Mouse (Mus musculus) ovary, postnatal 14 days (tissue): Measurements from ENCODE around the gene Ccs.
"Not testable (repeated sequence)": the region's sequence is repeated elsewhere in the genome, so short reads cannot be mapped to it uniquely, and the experiment has no call there.

ENCODE experiments used
- DNase-seq: peaks from one replicate; pipeline ENCODE4 v3.0.0; 2022; ENCODE audit warnings: low spot score

The Ccs gene

DNA sequence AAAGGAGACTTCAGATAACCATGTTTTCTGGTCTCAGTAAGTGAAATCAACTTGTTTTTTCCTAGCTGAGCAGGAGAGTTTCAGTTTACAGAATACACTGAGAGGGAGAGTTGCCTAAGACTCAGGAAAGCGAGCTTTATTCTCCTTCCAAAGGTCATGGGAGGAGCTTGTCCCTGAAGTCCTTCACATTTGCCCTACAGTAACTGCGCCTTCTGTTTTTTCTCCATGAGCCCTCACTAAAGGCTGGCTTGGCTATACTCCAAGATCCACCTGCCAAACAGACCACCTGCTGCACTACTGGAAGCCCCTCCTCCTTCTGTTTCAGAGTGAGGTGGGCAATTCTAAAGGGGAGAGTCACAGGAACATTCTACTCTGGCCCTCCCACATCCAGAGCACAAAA, 3.0 kb downstream of the Ccs start:
- no peak for DNase-seq

DNA sequence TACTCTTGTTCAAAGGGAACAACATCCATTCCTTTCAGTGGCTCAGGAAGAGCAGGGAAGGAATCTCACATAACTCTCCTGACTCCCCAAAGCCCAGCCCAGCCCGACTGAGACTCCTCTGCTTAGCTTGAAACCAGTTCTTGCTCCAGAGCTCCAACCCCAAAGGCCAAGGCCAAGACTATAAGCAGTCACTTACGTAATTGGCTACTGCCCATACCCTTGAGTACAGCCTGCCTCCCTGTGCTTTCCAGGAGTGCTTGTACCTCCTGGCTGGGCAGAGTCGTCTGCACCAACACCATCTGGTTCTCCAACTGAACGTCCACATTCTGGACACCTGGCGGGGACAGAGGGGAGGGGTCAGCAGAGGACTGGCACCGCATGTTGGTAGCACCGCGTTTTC, 5.2 kb downstream of the Ccs start:
- DNase-seq, result no peak

DNA sequence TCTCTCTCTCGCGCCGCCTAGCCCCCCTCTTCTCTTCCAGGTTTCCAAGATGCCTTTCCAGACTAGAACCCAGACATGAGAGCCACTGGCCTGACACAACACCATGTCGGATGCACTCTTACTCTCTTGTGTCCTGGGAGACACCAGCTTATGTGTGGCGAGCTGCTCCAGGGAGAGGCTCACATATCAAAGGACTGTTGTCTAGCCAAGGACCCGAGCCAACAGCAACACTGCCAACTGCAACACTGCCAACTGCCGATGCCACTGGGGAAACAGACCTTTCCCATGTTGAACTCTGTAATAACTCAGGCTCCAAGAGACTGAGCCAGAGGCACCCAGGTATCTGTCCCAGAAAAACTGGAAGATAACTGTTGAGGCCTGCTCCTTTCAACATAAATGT, 10.0 kb downstream of the Ccs start:
- peak; percentile 56 for DNase-seq

DNA sequence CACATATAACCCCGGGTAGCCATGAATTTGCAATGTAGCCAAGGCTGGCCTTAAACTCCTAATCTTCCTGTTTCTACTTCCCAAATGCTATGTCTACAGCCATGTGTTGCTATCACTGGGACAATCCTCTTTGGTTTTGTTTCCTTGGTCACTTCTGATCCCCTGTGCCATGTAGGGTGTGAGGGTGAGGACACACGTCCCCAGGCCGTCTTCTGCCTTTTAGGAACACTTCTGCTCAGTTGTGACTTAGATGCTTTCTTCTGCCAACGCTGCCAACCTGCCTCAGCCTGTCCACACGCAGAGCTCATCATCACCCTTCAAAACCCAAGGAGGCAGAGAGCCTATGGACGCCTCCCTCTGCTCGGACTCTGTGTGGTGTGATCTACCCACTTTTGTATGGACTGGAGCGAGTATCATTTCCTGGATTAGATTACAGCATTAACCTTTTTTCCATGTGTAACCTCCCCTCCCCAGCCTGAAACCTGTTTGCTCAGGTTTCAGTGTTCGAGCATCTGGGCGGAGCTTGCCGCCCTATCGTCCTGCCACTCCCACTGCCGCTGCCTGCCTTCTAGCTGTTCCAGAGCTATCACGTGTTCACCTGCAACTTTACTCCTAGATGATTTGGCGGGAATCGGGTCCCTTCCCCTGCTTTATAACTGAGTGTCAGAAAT, 10.6 kb downstream of the Ccs start:
- DNase-seq, result no peak

DNA sequence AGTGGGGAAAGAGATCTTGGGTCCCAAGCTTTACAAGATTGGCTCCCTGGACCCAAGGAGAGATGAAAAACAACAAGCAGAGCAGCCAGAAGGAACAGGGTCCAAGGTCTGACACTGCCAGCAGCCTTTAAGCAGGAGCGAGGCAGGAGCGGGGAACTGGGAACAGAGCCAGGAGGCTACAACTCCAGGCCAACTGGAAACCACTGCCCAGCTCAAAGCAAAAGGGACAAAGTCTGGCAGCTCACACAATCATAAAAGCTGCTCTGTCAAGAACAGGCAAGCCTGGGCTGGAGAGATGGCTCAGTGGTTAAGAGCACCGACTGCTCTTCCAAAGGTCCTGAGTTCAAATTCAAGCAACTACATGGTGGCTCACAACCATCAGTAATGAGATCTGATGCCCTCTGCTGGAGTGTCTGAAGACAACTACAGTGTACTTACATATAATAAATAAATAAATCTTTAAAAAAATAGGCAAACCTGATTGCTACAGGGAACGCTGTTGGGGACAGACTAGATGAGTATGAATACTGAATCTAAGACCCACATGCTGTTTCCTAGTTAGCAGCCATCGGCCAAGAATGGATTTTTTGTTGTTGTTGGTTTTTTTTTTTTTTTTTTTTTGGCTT, 18.3 kb downstream of the Ccs start:
- peak; percentile 76 for DNase-seq

DNA sequence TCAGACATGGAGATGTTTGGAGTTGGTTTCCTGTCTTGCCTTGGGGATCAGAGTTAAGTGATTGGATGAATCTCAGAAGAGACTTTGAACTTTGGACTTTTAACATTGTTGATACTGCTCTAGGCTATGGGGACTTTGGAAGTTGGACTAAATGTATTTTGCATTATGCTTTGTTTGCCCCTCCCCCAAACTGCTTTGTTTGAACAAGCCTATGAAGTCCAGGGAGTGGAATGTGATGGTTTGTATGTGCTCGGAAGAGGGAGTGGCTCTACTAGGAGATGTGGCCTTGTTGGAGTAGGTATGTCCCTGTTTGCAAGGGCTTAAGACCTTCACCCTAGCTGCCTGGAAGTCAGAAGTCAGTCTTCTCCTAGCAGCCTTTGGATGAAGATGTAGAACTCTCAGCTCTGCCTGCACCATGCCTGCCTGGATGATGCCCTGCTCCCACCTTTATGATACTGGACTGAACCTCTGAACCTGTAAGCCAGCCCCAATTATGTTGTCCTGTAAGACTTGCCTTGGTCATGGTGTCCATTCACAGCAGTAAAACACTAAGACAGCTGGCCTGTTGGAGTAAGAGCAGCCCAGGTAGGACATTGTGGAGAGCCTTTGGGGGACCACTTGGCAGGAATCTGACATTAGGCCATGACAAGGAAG, 21.8 kb downstream of the Ccs start:
- DNase-seq, result no peak

DNA sequence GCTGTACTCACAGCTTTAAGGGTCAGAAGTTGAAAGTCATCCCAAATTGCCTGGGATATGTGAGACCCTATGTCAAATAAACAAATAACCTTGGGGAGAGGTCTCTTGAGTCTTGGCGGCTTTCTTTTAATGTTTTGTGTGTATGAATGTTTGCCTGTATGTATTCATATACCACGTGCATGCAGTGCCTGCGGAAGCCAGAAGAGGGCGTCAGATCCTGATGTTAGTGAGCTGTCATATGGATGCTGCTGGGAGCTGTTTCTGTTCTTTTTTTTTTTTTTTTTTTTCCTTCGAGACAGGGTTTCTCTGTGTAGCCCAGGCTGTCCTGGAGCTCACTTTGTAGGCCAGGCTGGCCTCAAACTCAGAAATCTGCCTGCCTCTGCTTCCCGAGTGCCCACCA, 26.1 kb downstream of the Ccs start:
- peak; percentile 15 for DNase-seq

DNA sequence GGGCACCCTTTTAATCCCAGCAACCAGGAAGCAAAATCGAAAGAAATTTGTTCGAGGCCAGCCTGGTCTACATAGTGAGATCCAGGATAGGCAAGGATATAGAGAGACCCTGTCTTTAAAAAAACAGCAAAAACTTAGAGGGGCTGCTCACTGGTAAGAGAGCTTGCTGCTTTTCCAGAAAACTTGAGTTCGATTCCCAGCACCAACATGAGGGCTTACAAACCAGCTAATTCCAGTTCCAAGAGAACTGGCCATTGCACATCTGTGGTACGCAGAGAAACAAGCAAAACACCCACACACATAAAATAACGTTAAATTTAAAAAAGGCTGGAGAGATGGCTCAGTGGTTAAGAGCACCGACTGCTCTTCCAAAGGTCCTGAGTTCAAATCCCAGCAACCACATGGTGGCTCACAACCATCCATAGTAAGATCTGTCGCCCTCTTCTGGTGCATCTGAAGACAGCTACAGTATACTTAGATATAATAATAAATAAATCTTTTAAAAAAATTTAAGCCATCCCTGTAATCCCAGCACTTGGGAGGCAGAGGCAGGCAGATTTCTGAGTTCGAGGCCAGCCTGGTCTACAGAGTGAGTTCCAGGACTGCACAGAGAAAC, 26.7 kb downstream of the Ccs start:
- DNase-seq, result not testable (repeated sequence)

DNA sequence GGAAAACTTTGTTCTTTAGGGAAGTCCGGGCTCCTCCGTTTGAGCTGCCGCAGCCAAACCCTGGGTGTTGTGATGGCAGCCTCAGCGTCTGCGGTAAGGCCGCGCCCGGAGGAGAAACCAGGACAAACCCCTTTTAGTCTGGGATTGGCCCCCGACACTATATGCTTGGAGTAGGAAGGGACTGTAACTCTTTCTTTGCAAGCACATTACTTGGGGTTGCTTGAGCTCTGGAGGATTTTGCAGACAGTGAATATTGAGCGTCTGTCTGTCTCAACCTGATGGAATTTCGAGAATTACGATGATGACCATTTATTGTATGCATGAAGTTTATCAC, 27.3 kb downstream of the Ccs start:
- no peak for DNase-seq

DNA sequence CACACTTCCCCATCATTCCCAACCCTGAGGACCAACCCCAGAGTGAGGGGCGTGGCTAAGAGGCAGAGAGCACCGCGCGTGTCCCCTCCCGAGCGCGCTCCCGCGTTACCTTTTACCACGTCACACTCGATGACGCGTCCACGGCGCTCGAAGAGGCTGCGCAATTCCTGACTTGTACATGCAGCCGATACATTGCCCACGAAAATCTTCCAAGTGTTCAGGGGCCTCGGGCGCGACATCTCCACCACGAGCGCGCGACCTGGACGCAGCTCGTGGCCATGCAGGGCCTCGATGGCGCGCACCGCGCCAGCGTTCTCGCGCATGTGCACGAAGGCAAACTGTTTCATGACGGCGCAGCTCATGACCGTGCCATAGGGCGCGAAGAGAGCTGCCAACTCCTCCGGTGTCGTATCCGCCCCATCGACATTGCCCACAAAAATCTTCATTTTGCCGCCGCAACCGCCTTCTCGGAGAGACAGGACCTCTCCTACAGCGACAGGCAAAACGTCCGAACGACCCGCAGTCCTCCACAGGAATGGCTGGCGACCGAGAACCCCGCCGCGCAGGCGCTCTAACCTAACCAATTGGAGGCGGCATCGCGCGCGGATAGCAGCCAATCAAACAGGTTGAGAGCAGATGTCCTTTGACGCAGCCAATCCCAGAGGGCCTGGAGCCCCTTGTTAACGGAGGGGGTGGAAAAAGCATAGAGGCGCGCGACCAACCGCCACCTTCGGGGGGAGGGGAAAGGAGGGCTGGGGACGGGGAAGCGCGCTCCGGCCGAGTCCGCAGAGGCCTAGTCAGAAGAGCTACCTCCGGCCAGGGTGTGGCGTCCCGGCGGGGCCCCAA, 27.8 kb downstream of the Ccs start, which contains the start of the genes Gm21992 and Rbm14:
Gene Gm21992, minus strand, starts transcription at position 550 of the 846 bp plus-strand sequence.
Gene Rbm14, minus strand, starts transcription at position 572 of the 846 bp plus-strand sequence.
- DNase-seq, result peak; percentile 93

DNA sequence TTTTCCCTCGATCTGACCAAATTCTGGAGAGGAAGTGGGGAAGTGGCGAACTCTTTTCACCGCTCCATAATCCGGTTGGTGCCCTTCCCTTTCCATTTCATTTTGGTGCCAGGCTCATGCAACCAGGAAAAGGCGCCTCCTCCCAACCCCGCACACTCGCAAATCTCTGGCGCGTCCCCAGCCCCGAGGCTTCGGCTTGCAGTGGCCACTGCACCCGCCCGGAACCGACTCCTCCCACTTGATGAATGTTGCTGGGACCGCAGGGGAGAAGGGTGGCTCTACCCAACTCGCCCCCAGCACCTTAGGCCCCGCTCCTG, 28.4 kb downstream of the Ccs start:
- no peak for DNase-seq

DNA sequence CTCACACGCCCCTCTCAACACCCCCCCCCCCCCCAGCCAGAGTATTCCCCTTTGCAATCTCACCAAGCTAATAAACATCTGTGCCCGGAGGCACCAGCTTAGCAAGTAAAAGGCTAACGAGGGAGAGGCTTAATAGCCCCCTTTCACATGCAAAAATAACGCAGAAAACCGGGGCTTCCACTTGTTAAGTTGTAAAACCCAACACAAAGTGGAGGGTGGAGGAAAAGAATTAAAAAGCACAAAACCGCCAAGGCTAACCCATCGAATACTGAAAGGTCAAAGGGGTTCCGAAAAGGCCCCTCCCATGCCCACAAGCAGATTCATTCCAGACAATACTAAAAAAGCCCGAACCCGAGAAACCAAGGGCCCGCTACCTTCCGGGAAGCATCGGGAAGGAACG, 28.8 kb downstream of the Ccs start:
- DNase-seq, result no peak

DNA sequence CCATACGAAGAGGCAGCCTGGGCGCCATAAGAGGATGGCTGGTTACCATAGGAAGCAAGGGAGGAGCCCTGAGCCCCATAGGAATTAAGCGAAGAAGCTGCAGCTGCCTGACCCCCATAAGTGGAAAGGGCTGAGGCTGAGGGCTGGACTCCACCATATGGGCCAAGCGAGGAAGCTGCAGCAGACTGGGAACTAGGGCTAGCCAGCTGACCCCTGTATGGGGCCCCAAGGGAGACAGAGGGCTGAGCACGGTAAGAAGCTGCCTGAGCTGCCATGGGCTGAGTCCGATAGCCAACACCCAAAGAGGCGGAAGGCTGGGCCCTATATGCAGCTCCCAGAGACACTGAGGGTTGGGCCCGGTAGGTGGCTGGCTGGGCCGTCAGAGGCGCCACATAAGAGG, 35.8 kb downstream of the Ccs start:
- DNase-seq, result no peak

DNA sequence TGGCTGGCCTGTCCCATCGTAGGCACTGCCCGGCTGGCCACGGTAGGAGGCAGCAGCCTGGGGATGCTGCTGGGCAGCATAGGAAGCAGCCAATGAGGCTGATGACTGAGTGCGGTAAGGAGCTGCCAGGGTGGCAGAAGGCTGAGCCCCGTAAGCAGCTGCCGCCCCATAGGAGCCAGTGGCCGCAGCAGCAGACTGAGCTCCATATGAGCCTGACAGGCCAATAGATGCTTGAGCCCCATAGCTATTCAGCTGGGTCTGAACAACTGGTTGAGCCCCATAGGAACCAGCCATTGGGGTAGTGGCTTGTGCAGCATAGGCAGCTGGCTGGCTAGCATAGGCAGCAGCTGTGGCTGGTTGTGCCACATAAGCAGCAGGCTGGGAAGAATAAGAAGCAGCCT, 36.4 kb downstream of the Ccs start:
- no peak for DNase-seq

DNA sequence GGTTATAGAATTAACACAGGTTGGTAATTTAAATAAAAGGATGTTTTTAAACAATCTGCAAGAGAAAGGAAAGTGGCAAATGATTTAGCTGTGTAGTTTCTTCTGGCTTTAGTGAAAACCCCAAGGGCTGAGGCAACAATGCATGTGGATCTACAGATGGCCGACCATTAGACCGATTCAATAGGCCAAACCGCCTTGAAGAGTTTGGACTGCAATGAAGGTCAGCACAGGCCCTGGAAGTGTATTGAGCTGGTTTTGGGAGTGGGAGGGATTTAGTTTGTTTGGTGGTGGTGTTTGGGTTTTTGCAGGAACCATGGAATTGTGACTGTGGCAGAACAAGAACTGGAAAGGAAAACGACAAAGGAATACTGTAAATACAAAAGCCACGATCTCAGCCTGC, 40.0 kb downstream of the Ccs start:
- DNase-seq, result no peak

DNA sequence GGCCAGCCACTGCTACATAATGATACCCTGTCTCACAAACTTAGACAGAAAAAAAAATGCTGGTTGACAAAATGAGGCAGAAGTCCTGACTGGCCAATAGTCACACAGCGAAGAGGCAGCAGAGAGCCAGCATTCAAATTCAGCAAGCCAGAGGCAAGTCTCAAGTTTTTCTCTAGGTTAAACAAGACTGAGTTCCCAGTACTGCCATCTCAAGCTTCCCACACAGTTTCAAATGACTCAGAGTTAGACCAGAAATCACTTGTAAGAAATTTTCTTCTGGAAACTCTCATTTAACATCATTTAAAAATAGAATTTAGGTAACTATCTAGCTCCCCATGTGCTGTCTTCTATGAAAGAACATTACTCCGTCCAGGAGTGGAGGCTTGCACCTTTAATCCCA, 41.3 kb downstream of the Ccs start:
- DNase-seq, result no peak

DNA sequence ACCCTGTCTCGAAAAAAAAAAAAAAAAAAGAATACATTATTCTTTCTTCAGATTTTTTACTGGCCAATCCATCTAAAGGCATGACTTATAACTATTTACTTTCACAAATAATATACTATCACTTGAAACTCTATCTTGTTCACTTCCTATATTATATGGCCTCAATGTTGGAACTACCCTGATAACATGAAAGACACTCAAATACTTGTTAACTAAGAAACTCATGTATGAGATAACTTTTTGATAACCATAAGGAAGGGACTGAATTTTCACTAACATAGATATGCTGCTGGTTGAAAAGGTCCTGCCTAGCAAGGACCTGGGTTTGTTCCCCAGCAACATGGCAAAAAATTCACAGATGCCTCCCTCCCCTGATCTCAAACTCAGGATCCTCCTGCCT, 43.2 kb downstream of the Ccs start:
- DNase-seq, result no peak

DNA sequence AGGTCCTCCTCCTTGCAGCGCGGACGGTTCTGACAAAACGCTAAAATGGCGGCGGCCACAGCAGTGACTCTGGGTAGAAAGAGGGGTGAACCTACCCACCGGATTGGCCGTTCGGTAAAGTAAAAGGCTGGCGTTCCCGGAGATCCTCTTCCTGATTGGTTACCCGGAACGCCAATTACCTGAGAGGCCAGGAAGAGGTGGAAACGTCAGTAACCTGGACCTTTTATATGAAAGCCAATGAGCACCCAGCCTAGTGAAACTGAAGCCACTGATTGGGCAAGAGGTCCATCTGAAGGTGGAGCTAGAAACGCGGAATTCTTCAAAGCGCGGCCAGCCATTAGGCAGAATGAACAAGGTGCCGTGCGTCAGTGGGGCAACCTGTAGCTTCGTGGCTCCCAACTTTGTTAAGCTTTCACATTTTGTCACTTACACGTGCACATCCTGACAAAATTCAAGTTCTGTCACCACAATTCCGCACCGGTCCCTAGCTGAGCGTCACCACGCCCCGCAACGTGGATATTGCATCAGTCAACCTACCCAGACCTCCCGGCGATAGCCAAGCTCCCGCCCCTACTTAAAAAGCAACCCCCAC, 45.2 kb downstream of the Ccs start, which contains the start of gene Rbm4:
Gene Rbm4, minus strand, starts transcription at position 71 of the 592 bp plus-strand sequence.
- DNase-seq, result peak; percentile 92

DNA sequence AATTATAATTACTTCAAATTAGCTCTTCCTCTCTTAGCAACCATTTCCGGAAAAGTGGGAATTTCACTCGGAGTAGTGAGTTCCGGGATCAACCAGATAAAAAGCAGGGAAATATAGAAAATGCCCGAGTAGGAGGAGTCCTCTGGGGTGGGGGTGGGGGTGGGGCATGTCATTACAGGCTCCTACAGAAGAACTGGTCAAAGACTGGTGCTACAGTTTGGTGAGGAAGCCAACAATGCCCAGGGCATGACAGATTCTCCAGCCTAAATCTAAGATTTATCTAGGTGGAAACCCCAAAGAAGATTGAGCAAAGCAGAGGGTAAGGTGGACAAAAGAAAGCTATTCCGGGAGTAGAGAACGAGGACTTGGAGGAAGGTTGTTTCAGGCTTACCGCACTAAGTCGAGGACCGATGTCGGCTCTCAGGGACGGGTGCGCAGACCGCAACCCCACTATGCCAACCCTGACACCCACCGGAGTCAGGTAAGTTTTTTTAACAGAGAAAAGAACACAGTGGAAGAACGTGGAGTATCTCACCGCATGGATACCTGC, 45.8 kb downstream of the Ccs start:
- no peak for DNase-seq

DNA sequence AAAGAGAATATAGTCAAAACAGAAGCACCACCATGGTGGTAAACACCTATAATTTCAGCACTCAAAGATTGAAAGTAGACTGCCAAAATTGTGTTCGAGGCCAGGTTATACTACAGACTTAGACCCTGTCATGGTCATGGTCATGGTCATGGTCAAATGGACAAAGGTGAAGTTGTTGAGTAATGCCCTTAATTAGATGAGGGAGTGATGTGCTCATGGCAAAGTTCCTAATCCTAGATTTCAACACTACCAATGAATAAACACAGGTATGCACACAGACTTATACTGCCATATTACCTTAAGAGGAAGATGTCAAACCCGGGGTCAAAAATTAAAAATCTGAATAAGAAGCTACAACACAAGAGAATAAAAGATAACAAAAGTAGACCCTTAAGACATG, 52.8 kb downstream of the Ccs start:
- DNase-seq, result no peak

DNA sequence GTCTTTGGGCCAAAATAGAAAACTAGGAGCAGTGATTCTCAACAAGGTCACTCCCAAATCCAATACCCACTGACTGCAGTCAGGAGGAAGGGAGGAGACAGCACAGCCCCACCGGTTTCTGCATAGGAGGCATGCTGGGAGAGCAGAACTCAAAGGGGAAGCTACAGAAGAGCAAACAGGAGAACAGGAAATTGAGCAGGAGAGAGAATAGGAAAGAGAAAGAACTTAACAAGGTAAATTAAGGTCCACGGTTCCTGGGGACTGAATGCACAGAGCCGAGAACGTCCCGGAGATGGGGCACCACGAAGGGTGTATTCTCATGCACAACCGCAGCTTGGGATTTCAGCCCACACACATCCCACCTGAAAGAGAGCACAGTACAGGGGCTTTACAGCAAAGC, 53.9 kb downstream of the Ccs start:
- no peak for DNase-seq

DNA sequence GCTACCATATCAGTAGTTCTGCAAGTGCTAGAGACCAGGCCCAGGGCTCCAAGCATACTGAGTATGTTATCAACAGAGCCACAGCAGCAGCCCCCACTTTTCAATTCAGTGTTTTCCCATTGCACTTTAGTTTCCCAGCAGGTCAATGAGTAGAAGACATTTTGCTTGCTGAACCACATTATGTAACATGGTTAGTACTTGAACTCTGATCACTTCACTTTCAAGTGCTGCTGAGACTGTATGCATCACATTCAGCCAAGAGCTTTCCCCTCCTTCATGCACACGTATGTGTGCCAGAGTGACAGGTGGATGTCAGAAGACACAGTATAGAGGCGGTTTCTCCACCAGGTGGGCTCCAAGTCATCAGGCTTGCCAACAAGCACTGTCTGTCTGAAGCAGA, 56.2 kb downstream of the Ccs start:
- DNase-seq, result no peak
